Mouse (Mus musculus) testis, postnatal 14 days (tissue): Measurements from ENCODE around the gene Pgp.

Experiments
- DNase-seq: peaks from one replicate; pipeline ENCODE4 v3.0.0; 2021; ENCODE audit warnings: low spot score

The Pgp gene

DNA sequence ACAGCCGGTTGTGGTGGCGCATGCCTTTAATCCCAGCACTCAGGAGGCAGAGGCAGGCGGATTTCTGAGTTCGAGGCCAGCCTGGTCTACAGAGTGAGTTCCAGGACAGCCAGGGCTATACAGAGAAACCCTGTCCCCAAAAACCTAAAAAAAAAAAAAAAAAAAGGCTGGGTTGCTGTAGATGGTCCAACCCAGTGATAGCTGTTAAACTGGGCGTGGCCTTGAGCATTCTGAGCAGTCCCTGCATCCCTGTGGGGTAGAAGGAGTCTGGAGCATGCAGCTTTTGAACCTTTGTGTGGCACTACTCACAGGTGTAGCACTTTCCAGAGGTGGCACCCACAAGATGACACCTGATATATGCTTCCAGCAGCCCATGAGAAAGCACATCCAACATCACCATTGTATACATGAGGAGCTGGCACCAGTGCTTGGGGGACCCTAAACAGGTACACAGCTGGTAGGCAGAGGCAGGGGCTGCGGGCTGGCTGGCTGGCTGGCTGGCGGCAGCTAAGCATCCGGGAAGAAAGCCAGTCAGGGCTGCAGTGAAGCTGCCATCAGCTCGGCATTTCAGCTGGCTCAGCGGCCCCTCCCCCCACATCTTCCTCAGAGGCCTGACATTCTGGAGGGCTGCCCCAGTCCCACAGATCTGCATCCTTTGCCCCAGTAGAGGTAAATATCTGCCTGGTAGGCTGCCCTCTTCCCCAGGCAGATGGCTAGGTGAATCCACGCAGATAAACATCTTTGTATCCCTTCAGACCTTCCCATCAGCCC lies 15.1 kb downstream of the Pgp start:
- DNase-seq, result no peak

DNA sequence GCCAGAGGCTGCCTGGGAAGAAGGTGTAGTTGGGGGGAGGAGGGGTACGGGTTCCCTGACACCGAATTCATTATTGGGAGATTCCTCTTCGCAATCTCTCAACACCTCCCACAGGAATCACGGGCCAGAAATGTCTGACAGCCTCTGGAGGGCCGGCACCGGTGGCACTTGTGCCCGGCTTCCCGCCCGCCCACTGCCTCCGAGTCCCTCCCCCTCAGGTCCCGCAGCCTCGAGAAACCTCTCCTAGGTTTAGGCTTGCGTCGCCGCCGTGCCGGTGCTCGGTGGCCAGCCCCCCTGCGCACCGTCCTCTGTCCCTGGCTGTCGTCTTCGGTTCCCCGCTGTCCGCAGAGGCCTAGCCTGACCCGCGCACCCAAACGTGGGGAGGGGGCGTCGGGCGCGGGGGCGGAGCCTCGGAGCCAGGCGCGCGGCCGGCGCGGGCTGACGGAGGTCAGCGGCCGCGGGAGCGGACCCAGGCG lies 18.0 kb downstream of the Pgp start, which contains the start of gene Caskin1:
TSS of gene Caskin1 (plus strand) at position 416 of the 476 bp plus-strand sequence.
- DNase-seq, result peak; percentile 59

GRCm38 (mm10) chr17:24488662-24489264 lies 18.6 kb downstream of the Pgp start:
- DNase-seq, result peak; percentile 51

- no peak for DNase-seq
Measured at GRCm38 (mm10) chr17:24489265-24490030, 19.3 kb downstream of the Pgp start.

DNA sequence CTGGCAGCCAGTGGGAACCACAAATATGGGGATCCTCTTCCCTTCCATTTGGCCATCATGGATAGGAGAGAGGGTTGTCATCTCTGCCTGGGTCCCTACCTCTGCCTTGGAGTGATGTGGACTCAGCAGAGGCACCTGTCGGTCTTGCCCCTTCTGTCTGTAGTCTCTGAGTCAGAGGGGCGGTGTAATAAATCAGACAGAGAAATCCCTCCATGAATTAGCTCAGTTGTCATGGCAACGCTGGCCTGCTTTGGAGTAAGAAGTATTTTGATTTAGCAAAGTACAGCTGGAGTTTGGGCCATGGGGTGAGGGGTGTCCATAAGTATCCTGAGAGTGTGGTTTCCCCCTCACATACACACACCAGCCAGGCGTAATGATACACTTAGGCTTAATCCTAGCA lies 20.2 kb downstream of the Pgp start:
- no peak for DNase-seq

GRCm38 (mm10) chr17:24494627-24495335 lies 24.6 kb downstream of the Pgp start:
- DNase-seq, result no peak

DNA sequence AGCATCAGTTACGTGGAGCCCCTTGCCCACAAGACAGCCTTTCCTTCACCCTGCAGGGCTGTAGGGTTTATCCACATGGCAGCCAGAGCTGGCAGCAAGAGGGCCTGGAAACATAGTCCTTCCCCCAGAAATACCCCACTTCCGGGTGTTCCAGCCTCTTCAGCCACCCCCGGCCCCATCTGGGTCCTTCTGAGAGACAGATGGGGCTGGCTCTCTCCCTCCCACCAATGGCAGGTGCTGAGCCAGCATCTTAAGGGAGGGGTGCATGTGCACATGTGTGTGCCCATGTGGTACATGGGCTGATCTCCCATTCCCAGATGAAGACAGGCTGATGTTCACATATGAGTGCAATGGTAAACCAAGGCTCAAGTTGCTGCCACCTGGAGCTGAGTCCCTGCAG lies 25.3 kb downstream of the Pgp start:
- no peak for DNase-seq

DNA sequence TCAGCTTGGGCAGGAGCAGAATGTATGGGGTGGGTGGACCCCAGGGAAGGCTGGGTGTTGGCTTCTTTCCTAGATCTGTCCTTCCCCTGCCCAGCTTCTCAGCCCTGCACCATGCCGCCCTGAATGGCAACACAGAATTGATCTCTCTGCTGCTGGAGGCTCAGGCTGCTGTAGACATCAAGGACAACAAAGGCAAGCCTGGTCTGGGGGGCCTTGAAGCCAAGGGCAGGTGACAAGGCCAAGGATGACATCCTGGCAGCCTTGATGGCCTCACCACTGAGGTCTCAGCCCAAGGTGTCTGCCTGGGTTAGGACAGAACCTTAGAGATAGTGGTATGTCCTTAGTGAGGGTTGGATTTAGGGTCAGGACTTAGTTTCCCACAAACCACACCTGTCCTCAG lies 25.8 kb downstream of the Pgp start:
- no peak for DNase-seq

DNA sequence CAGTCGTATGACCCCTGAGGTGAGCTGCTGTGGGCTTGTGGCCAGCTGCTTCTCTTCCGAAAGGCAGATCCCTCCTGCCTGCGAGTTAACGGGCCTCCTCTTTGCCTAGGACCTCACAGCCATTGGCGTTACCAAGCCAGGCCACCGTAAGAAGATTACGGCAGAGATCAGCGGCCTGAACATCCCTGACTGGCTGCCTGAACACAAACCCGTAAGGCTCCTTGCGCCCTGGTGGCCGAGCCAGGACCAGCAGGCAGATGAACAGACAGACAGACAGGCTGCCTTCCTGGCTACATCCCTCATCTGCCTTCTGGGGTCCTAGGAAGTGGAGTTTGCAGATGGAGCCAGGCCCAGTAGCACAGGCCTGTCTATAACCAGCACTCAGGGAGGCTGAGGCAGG lies 32.0 kb downstream of the Pgp start:
- no peak for DNase-seq

DNA sequence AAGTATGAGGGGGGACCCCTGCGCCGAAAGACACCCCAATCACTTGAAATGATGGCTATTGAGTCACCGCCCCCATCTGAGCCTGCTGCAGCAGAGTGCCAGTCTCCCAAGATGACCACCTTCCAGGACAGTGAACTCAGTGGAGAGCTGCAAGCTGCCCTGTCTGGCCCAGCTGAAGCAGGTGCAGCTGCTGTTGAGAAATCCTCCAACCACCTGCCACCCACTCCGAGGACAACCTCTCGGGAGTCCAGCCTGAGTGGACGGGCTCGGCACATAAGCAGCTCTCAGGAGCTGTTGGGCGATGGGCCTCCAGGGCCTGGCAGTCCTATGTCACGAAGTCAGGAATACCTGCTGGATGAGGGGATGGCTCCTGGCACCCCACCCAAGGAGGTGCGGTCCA lies 33.9 kb downstream of the Pgp start:
- no peak for DNase-seq

DNA sequence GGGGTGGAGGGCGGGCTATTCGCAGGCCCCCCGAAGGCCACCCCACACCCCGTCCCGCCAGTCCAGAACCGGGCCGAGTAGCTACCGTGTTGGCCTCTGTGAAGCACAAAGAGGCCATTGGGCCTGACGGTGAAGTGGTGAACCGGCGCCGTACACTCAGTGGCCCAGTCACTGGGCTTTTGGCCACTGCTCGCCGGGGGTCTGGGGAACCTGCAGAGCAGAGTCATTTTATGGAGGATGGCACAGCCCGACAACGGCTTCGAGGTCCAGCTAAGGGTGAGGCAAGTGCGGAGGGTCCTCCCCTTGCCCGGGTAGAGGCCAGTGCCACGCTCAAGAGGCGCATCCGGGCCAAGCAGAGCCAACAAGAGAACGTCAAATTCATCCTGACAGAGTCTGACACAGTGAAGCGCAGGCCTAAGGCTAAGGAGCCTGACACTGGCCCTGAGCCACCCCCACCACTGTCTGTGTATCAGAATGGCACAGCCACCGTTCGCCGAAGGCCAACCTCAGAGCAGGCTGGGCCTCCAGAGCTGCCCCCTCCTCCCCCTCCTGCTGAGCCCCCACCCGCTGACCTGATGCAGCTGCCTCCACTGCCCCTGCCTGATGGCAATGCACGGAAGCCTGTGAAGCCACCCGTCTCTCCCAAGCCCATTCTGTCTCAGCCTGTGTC lies 35.2 kb downstream of the Pgp start:
- DNase-seq, result no peak

DNA sequence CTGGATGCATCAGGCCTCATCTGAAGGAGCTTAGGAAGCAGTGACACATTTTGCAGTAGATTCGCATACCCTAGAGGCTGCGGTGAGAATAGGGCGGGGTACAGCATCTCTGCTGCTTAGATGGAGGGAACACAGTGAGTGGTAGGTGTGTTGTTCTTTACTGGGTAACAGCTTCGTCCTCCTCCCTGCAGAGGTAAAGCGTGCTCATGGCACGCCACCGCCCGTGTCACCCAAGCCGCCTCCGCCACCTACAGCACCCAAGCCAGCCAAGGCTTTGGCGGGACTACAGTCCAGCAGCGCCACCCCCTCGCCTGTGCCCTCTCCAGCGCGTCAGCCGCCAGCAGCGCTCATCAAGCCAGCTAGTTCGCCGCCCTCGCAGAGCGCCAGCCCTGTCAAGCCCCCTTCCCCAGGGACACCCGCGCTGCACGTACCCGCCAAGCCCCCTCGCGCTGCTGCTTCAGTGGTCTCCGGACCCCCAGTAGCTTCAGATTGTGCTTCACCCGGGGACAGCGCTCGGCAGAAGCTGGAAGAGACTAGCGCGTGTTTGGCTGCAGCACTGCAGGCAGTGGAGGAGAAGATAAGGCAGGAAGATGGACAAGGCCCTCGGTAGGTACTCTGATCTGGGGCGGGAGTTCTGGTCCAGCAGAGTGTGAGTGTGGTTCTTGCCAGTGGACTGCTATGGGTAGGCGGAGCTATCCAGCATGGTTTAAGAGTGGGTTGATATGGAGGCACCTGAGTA lies 36.3 kb downstream of the Pgp start:
- no peak for DNase-seq

DNA sequence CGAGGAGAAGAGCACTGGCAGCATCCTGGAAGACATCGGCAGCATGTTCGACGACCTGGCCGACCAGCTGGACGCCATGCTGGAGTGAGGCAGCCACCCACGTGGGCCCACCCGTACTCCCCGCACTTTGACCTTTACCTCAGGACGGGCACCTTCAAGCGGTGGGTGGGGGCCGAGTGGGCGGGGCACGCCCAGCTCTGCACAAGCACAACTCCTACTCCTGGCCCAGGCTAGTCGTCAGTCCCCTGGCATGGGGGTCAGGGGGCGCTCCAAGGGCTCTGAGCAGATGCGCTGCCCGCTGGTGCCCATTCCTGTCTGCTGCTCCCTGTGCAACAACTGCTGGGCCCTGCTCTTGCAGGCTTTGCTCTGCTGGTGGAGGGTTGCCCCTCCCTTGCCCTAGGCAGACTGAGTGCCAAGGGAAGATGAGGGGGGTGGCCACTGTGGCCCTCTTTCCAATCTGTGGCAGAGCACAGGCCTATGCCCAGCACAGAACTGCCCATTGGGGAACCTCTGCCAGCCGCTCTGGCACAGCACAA lies 37.0 kb downstream of the Pgp start:
- DNase-seq, result no peak

DNA sequence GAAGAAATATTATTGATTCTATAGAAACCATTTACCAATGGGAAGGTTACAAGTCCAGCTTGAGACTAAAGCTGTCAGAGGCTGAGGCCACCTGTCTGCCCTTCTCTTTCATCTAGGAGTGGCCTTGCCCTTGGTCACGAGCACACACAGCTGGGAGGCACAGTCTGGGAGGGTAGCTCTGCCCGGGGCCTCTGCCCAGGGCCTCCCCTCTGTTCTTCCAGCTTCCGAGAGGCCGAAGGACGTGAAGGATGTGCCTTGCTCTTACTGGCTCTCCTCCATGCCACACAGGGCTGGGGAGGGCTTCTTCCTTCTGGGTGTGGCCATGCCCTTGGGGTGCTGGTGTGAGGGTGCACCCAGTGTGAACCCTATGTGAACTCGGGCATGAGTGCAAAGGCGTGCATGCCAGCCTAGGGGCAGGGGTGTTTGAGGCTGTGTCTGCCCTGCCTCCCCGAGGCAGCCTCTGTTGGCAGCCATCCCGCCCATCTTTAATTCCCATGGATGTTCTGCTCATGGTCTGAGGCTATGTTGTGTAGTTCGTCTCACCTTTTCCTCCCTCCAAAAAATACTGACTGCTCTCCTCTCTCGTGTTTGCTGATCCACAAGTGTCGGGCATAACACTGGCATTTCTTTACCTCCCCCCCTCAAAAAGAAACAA lies 37.7 kb downstream of the Pgp start:
- DNase-seq, result no peak

- no peak for DNase-seq
Measured at GRCm38 (mm10) chr17:24513609-24514008, 43.4 kb downstream of the Pgp start.

GRCm38 (mm10) chr17:24514270-24515257 lies 44.4 kb downstream of the Pgp start:
- DNase-seq, result no peak

- DNase-seq, result no peak
Measured at GRCm38 (mm10) chr17:24520450-24520849, 50.3 kb downstream of the Pgp start.
